Mouse (Mus musculus): ENCODE data around the gene Msto1. TPM values are rescaled to one million over a fixed set of nuclear protein-coding genes. Genes with fewer than 3 reads are reported as not detected.
"Not testable (repeated sequence)": the region's sequence is repeated elsewhere in the genome, so short reads cannot be mapped to it uniquely, and the experiment has no call there.

Msto1 gene
- polyA plus RNA-seq, 1 experiment from 2014 or later = 39.8 TPM

DNA sequence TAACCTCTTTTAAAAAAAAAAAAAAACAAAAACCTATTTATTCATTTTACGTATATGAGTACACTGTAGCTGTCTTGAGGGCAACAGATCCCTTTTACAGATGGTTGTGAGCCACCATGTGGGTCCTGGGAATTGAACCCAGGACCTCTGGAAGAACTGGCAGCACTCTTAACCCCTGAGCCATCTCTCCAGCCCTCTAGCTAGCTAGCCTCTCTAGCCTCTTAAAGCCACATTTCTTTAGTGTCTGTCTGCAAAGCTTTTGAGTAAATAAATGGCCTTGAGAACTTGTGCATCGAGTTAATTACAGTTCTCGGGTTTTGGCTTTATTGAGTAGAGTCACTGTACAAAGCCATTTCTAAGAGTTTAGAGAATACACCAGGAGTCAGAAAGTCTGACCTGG is 9.0 kb downstream of the Msto1 start:
- no peak overlapping the region for H3K4me3 ChIP-seq (replicated peaks)
- H3K9ac ChIP-seq = no peak overlapping the region
- ATAC-seq (ENCODE audit: insufficient number of reproducible peaks, low FRiP score, low TSS enrichment, low read depth) = no peak
- H3K27ac ChIP-seq (replicated peaks) = no peak overlapping the region
- 76% methylated on average over 3 of the region's 3 CpGs for WGBS
- H3K27me3 ChIP-seq = no peaks in the 10 kb centered on the region
- peaks cover 84% of the 10 kb centered on the region for H3K36me3 ChIP-seq
- H3K4me2 ChIP-seq (replicated peaks) = no peak overlapping the region
- H3K4me1 ChIP-seq = no peaks in the 10 kb centered on the region
- H3K9me3 ChIP-seq (replicated peaks) = no peaks in the 10 kb centered on the region

- not testable (repeated sequence) for H3K9me3 ChIP-seq (replicated peaks); H3K4me3 ChIP-seq (replicated peaks); H3K27ac ChIP-seq (replicated peaks); ATAC-seq (ENCODE audit: insufficient number of reproducible peaks, low FRiP score, low TSS enrichment, low read depth); H3K9ac ChIP-seq; H3K4me1 ChIP-seq; H3K4me2 ChIP-seq (replicated peaks); H3K27me3 ChIP-seq
- WGBS = 94% methylated on average over 7 of the region's 7 CpGs
- peaks cover 19% of the 10 kb centered on the region for H3K36me3 ChIP-seq
Measured at GRCm38 (mm10) chr3:88893011-88893410, 20.8 kb downstream of the Msto1 start.

- ATAC-seq (ENCODE audit: insufficient number of reproducible peaks, low FRiP score, low TSS enrichment, low read depth); H3K4me3 ChIP-seq (replicated peaks); H3K9me3 ChIP-seq (replicated peaks); H3K36me3 ChIP-seq; H3K4me1 ChIP-seq; H3K27ac ChIP-seq (replicated peaks); H3K9ac ChIP-seq; H3K4me2 ChIP-seq (replicated peaks); H3K27me3 ChIP-seq: not testable (repeated sequence)
- WGBS = 91% methylated on average over 4 of the region's 4 CpGs
Measured at GRCm38 (mm10) chr3:88882536-88882935, 31.3 kb downstream of the Msto1 start.

DNA sequence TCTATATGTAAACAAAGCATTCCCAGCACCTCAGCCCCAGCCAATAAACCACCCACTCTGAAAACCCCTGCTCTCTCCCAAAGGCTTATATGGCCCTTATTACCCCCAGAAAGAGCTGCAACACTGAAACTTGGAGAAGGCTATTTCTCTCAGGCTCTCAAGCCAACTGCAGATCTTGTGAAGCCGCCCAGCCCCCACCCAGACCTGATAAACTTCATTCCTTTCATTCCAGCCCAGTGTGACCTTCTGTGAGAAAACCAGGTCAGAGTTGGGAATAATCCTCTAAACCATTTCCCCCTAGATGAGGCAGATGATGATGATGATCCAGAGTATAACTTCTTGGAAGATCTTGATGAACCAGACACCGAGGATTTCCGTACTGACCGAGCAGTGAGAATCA is 45.4 kb downstream of the Msto1 start:
- H3K4me2 ChIP-seq (replicated peaks) = not testable (repeated sequence)

DNA sequence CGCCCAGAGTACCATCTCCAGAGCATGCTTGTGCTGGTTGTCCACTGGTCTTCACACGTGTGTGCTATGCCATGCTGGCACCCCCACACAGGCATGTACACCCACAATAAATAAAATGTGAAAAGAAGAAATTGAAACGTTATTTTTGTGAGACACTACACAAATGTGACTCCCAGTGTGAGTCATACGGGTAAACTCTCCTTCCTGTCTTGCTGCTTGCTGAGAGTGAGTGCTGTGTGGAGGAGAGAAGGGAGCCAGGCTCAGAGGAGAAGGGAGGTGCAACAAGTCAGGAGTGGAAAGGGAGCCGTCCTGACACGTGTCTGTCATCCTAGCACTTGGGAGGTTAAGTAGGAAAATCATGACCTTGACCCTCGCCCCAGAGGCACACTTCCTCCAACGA is 46.6 kb downstream of the Msto1 start:
- not testable (repeated sequence) for H3K9me3 ChIP-seq (replicated peaks); H3K4me2 ChIP-seq (replicated peaks); H3K27me3 ChIP-seq; H3K4me1 ChIP-seq; H3K9ac ChIP-seq; ATAC-seq (ENCODE audit: insufficient number of reproducible peaks, low FRiP score, low TSS enrichment, low read depth); H3K4me3 ChIP-seq (replicated peaks); H3K27ac ChIP-seq (replicated peaks)
- H3K36me3 ChIP-seq = peaks cover 34% of the 10 kb centered on the region
- WGBS = no CpG with 5 or more reads among the region's 8 CpGs

More for the DNA sequence above, 45.4 kb downstream of the Msto1 start:
- not testable (repeated sequence) for H3K9ac ChIP-seq; H3K4me3 ChIP-seq (replicated peaks); H3K27ac ChIP-seq (replicated peaks); H3K4me1 ChIP-seq; ATAC-seq (ENCODE audit: insufficient number of reproducible peaks, low FRiP score, low TSS enrichment, low read depth); H3K27me3 ChIP-seq; H3K9me3 ChIP-seq (replicated peaks)
- 67% methylated on average over 2 of the region's 4 CpGs for WGBS
- peaks cover 23% of the 10 kb centered on the region for H3K36me3 ChIP-seq

GRCm38 (mm10) chr3:88866735-88867134 is 47.1 kb downstream of the Msto1 start:
- peaks cover 38% of the 10 kb centered on the region for H3K36me3 ChIP-seq
- no CpG with 5 or more reads among the region's 3 CpGs for WGBS
- H3K27me3 ChIP-seq; H3K27ac ChIP-seq (replicated peaks); H3K4me2 ChIP-seq (replicated peaks); H3K9me3 ChIP-seq (replicated peaks); ATAC-seq (ENCODE audit: insufficient number of reproducible peaks, low FRiP score, low TSS enrichment, low read depth); H3K4me1 ChIP-seq; H3K4me3 ChIP-seq (replicated peaks); H3K9ac ChIP-seq: not testable (repeated sequence)

GRCm38 (mm10) chr3:88862129-88862528 is 51.7 kb downstream of the Msto1 start:
- no peaks in the 10 kb centered on the region for H3K27me3 ChIP-seq
- H3K4me1 ChIP-seq = no peaks in the 10 kb centered on the region
- no peak overlapping the region for H3K4me2 ChIP-seq (replicated peaks)
- ATAC-seq (ENCODE audit: insufficient number of reproducible peaks, low FRiP score, low TSS enrichment, low read depth) = no peak
- no peaks in the 10 kb centered on the region for H3K9me3 ChIP-seq (replicated peaks)
- no peak overlapping the region for H3K27ac ChIP-seq (replicated peaks)
- H3K4me3 ChIP-seq (replicated peaks) = no peak overlapping the region
- H3K9ac ChIP-seq = no peak overlapping the region
- peaks cover 81% of the 10 kb centered on the region for H3K36me3 ChIP-seq
- WGBS = 91% methylated on average over 3 of the region's 3 CpGs

- Histone ChIP-seq H3K27ac (replicated peaks) (no peak overlapping the region), H3K36me3 (peaks cover 63% of the 10 kb centered on the region), H3K27me3 (no peaks in the 10 kb centered on the region), H3K9me3 (replicated peaks) (no peaks in the 10 kb centered on the region), H3K4me3 (replicated peaks) (no peak overlapping the region), H3K4me1 (no peaks in the 10 kb centered on the region), H3K9ac (no peak overlapping the region), H3K4me2 (replicated peaks) (no peak overlapping the region)
- ATAC-seq (ENCODE audit: insufficient number of reproducible peaks, low FRiP score, low TSS enrichment, low read depth) = no peak
- 87% methylated on average over 6 of the region's 6 CpGs for WGBS
Measured at GRCm38 (mm10) chr3:88855837-88856236, 58.0 kb downstream of the Msto1 start.

Other genes with a start within 250 kb of the Msto1 start
- 78.6 and 91.4 TPM in 2 replicates for gene Khdc4, start 228.2 kb downstream of the Msto1 start, polyA plus RNA-seq (2015; fragmentation: Nextera tagmentation; extraction: Ambion mirVana)
- 68.3 and 71.6 TPM in 2 replicates for gene Rit1, start 197.2 kb downstream of the Msto1 start, polyA plus RNA-seq (2015; fragmentation: Nextera tagmentation; extraction: Ambion mirVana)
- 19.0 and 23.3 TPM in 2 replicates for gene Syt11, start 138.8 kb downstream of the Msto1 start, polyA plus RNA-seq (2015; fragmentation: Nextera tagmentation; extraction: Ambion mirVana)
- gene Gon4l, start 78.8 kb downstream of the Msto1 start, polyA plus RNA-seq (2015; fragmentation: Nextera tagmentation; extraction: Ambion mirVana) = 9.7 and 10.5 TPM in 2 replicates
- 22.0 and 22.6 TPM in 2 replicates for gene Ash1l, start 36.6 kb upstream of the Msto1 start, polyA plus RNA-seq (2015; fragmentation: Nextera tagmentation; extraction: Ambion mirVana)
- 145 and 155 TPM in 2 replicates for gene Dap3, start 37.2 kb upstream of the Msto1 start, polyA plus RNA-seq (2015; fragmentation: Nextera tagmentation; extraction: Ambion mirVana)
- gene Rusc1, start 179.3 kb upstream of the Msto1 start, polyA plus RNA-seq (2015; fragmentation: Nextera tagmentation; extraction: Ambion mirVana) = 25.7 and 28.0 TPM in 2 replicates
- not detected in 2 replicates for gene Gm43738, start 187.1 kb upstream of the Msto1 start, polyA plus RNA-seq (2015; fragmentation: Nextera tagmentation; extraction: Ambion mirVana)
- gene Fdps, start 188.0 kb upstream of the Msto1 start, polyA plus RNA-seq (2015; fragmentation: Nextera tagmentation; extraction: Ambion mirVana) = 239 and 242 TPM in 2 replicates
- gene Pklr, start 222.1 kb upstream of the Msto1 start, polyA plus RNA-seq (2015; fragmentation: Nextera tagmentation; extraction: Ambion mirVana) = 0.15 TPM in 1 of 2 replicates, not detected in the other
- 3.0 and 3.2 TPM in 2 replicates for gene Hcn3, start 246.2 kb upstream of the Msto1 start, polyA plus RNA-seq (2015; fragmentation: Nextera tagmentation; extraction: Ambion mirVana)

All from embryonic facial prominence, embryonic 15.5 days (tissue).